Mouse (Mus musculus): Measurements from ENCODE around the gene Tmem130. TPM values are rescaled to one million over a fixed set of nuclear protein-coding genes. Genes with fewer than 3 reads are reported as not detected.
A peak's percentile ranks its signal among the peaks of the same experiment; 100 is the strongest.

Gene Tmem130
- polyA plus RNA-seq, 1 experiment from 2014 or later = 338 TPM

- DNase-seq (ENCODE audit: low spot score) = no peak
- WGBS = 81% methylated on average over 4 of the region's 4 CpGs
- no peaks in the 10 kb centered on the region for H3K27me3 ChIP-seq (ENCODE audit: control insufficient read depth, insufficient read depth, low read length)
- H3K4me1 ChIP-seq (replicated peaks; ENCODE audit: control insufficient read depth, insufficient read depth, low read length) = no peaks in the 10 kb centered on the region
- no peaks in the 10 kb centered on the region for H3K9me3 ChIP-seq (ENCODE audit: control insufficient read depth, low read length)
- H3K36me3 ChIP-seq (replicated peaks; ENCODE audit: control insufficient read depth, insufficient read depth) = no peaks in the 10 kb centered on the region
- no peak for ATAC-seq (ENCODE audit: low FRiP score)
- H3K4me3 ChIP-seq (replicated peaks; ENCODE audit: low read length) = no peak overlapping the region
- no peak overlapping the region for H3K9ac ChIP-seq
- no peak overlapping the region for H3K4me2 ChIP-seq (replicated peaks)
- H3K27ac ChIP-seq = no peak overlapping the region
Observed at GRCm38 (mm10) chr5:144720281-144720680, 41.3 kb downstream of the Tmem130 start.

- H3K9ac ChIP-seq = no peak overlapping the region
- H3K27me3 ChIP-seq (ENCODE audit: control insufficient read depth, insufficient read depth, low read length) = no peaks in the 10 kb centered on the region
- no peak for DNase-seq (ENCODE audit: low spot score)
- ATAC-seq (ENCODE audit: low FRiP score) = no peak
- WGBS = 62% methylated on average over 6 of the region's 6 CpGs
- H3K4me1 ChIP-seq (replicated peaks; ENCODE audit: control insufficient read depth, insufficient read depth, low read length) = no peaks in the 10 kb centered on the region
- no peak overlapping the region for H3K4me3 ChIP-seq (replicated peaks; ENCODE audit: low read length)
- H3K27ac ChIP-seq = no peak overlapping the region
- H3K36me3 ChIP-seq (replicated peaks; ENCODE audit: control insufficient read depth, insufficient read depth) = no peaks in the 10 kb centered on the region
- H3K9me3 ChIP-seq (ENCODE audit: control insufficient read depth, low read length) = no peaks in the 10 kb centered on the region
- H3K4me2 ChIP-seq (replicated peaks) = no peak overlapping the region
Observed at GRCm38 (mm10) chr5:144719781-144720180, 41.8 kb downstream of the Tmem130 start.

DNA sequence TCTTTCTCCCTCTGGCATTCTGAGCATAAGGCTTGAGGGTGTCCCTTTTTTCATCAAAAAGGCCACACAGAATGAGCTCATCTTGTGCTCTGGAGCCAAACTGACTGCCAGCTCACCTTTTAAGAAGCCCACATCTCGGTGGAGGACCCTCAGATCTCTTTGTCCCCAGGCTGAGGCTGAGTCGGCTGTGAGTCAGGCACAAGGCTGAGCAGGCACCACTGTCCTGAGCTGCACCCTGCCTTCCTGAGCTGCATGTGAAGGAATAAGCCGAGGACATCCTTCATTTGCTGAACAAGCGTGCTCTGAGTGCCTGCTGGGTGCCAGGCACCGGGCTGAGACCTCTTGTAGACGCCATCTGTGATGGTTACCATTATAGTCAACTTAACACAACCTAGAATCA is 44.4 kb downstream of the Tmem130 start:
- H3K9me3 ChIP-seq (ENCODE audit: control insufficient read depth, low read length) = no peaks in the 10 kb centered on the region
- ATAC-seq (ENCODE audit: low FRiP score) = no peak
- no peak overlapping the region for H3K27ac ChIP-seq
- H3K4me3 ChIP-seq (replicated peaks; ENCODE audit: low read length) = no peak overlapping the region
- H3K9ac ChIP-seq = no peak overlapping the region
- no peak for DNase-seq (ENCODE audit: low spot score)
- H3K27me3 ChIP-seq (ENCODE audit: control insufficient read depth, insufficient read depth, low read length) = no peaks in the 10 kb centered on the region
- no peaks in the 10 kb centered on the region for H3K36me3 ChIP-seq (replicated peaks; ENCODE audit: control insufficient read depth, insufficient read depth)
- no peaks in the 10 kb centered on the region for H3K4me1 ChIP-seq (replicated peaks; ENCODE audit: control insufficient read depth, insufficient read depth, low read length)
- no peak overlapping the region for H3K4me2 ChIP-seq (replicated peaks)
- WGBS = 72% methylated on average over 6 of the region's 6 CpGs

DNA sequence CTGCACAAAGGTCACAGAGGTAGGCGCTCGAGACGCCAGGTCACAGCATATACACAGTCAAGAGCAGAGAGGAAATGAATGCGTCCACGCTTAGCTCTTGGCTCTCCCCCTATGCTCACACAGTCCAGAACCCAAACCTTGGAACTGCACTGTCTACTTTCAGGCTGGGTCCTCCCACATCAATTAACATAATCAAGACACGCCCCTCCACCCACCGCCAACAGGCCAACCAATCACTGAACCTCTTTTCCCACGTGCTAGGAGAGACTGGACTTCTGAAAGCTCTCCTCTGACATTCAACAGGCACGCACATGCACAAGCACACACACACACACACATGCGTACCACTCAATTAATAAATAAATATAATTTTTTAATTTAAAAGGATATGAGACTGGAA is 48.2 kb downstream of the Tmem130 start:
- ATAC-seq (ENCODE audit: low FRiP score) = no peak

DNA sequence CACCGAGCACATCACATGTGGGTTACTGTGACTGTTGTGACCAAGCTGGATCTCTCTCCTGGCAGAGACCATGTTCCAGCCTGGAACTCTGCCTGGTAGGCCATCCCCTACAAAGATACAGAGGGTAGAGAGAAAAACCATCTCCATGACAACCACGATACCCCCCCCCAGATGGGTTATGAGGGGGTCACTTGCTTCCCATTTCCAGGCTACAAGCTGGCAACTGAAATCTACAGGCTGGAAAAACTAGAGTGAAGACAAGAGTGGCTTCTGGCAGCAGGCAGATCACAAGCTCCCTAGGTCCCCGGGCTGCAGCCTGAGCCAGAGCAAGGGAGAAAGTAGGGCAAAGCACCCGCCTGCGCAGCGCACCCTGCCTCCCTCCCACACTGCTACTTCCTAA is 54.0 kb downstream of the Tmem130 start:
- WGBS = 83% methylated on average over 6 of the region's 6 CpGs
- Histone ChIP-seq H3K27ac (no peak overlapping the region), H3K4me1 (replicated peaks; ENCODE audit: control insufficient read depth, insufficient read depth, low read length) (peaks cover 10% of the 10 kb centered on the region; the same call in 1 of the 2 replicates), H3K4me2 (replicated peaks) (no peak overlapping the region), H3K9ac (no peak overlapping the region), H3K4me3 (replicated peaks; ENCODE audit: low read length) (no peak overlapping the region), H3K9me3 (ENCODE audit: control insufficient read depth, low read length) (no peaks in the 10 kb centered on the region), H3K36me3 (replicated peaks; ENCODE audit: control insufficient read depth, insufficient read depth) (no peaks in the 10 kb centered on the region), H3K27me3 (ENCODE audit: control insufficient read depth, insufficient read depth, low read length) (no peaks in the 10 kb centered on the region)
- ATAC-seq (ENCODE audit: low FRiP score) (no peak; the same call in 1 of the 2 replicates), DNase-seq (ENCODE audit: low spot score) (no peak)

More for the DNA sequence above, 48.2 kb downstream of the Tmem130 start:
- H3K4me2 ChIP-seq (replicated peaks) = no peak overlapping the region
- WGBS = 89% methylated on average over 10 of the region's 10 CpGs
- no peaks in the 10 kb centered on the region for H3K4me1 ChIP-seq (replicated peaks; ENCODE audit: control insufficient read depth, insufficient read depth, low read length)
- no peak overlapping the region for H3K9ac ChIP-seq
- no peaks in the 10 kb centered on the region for H3K36me3 ChIP-seq (replicated peaks; ENCODE audit: control insufficient read depth, insufficient read depth)
- H3K9me3 ChIP-seq (ENCODE audit: control insufficient read depth, low read length) = no peaks in the 10 kb centered on the region
- H3K27me3 ChIP-seq (ENCODE audit: control insufficient read depth, insufficient read depth, low read length) = no peaks in the 10 kb centered on the region
- no peak overlapping the region for H3K4me3 ChIP-seq (replicated peaks; ENCODE audit: low read length)
- H3K27ac ChIP-seq = no peak overlapping the region
- no peak for DNase-seq (ENCODE audit: low spot score)

DNA sequence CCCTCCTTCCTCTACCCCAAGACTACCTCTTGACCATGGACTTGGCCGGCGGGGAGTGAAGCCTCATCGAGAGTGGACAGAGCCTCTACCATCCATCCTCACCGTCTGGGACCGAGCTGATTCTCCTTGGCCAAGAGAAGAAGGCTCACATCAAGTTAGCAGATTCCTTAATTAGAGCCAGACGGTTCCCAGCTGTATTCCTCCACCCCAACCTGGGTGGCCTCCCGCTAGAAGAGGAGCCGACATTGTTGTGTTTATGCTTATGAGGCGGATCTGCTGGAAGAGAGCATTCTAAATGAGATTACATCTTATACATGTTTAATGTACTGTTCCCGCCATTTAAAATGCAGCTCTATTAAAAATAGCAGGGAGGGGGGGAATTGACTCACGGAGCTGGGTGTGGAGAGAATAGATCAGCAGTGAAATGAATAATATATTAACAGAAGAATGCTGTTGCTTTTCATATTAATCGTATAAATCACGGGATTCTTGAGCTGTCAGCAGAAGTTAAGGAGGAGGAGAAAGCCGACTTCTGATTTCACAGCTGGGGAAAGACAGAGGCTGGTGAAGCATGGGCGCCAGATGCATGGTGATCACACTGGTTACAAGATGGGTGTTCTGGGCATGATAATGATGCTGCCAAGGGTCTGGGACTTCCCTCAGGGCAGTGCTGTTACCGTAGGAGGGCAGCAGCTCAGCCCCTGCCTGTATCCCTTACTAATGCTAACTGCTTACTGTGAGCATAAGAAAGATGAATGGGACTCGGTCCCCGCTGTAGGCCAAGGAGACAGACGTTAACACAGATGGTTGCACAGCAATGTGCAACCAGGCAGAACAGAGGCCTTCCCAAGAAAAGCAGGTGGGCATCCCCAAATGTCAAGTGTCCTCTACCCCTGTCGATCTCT is 57.9 kb downstream of the Tmem130 start:
- ATAC-seq (ENCODE audit: low FRiP score) = peak; percentile 77
- H3K4me1 ChIP-seq (replicated peaks; ENCODE audit: control insufficient read depth, insufficient read depth, low read length) = peaks cover 10% of the 10 kb centered on the region; the same call in 1 of the 2 replicates
- H3K4me2 ChIP-seq (replicated peaks) = 0 out of 2 replicates have a peak overlapping the region, but pooled peaks have one; percentile 11
- H3K4me3 ChIP-seq (replicated peaks; ENCODE audit: low read length) = no peak overlapping the region
- no peaks in the 10 kb centered on the region for H3K27me3 ChIP-seq (ENCODE audit: control insufficient read depth, insufficient read depth, low read length)
- DNase-seq (ENCODE audit: low spot score) = peak; percentile 42
- 0 out of 2 replicates have a peak, but pooled peaks cover 3% of the 10 kb centered on the region for H3K9me3 ChIP-seq (ENCODE audit: control insufficient read depth, low read length)
- 23% methylated on average over 20 of the region's 20 CpGs for WGBS
- no peak overlapping the region for H3K9ac ChIP-seq
- H3K36me3 ChIP-seq (replicated peaks; ENCODE audit: control insufficient read depth, insufficient read depth) = no peaks in the 10 kb centered on the region
- peak overlapping the region; percentile 68 for H3K27ac ChIP-seq

- no peak overlapping the region for H3K4me2 ChIP-seq (replicated peaks)
- ATAC-seq (ENCODE audit: low FRiP score) = peak; percentile 72
- 47% methylated on average over 8 of the region's 8 CpGs for WGBS
- H3K36me3 ChIP-seq (replicated peaks; ENCODE audit: control insufficient read depth, insufficient read depth) = no peaks in the 10 kb centered on the region
- 0 out of 2 replicates have a peak, but pooled peaks cover 3% of the 10 kb centered on the region for H3K9me3 ChIP-seq (ENCODE audit: control insufficient read depth, low read length)
- H3K4me3 ChIP-seq (replicated peaks; ENCODE audit: low read length) = no peak overlapping the region
- no peak overlapping the region for H3K9ac ChIP-seq
- peak; percentile 61 for DNase-seq (ENCODE audit: low spot score)
- no peaks in the 10 kb centered on the region for H3K27me3 ChIP-seq (ENCODE audit: control insufficient read depth, insufficient read depth, low read length)
- H3K27ac ChIP-seq = 0 out of 2 replicates have a peak overlapping the region, but pooled peaks have one; percentile 41
- H3K4me1 ChIP-seq (replicated peaks; ENCODE audit: control insufficient read depth, insufficient read depth, low read length) = peaks cover 19% of the 10 kb centered on the region
Observed at GRCm38 (mm10) chr5:144695289-144696060, 66.1 kb downstream of the Tmem130 start.

DNA sequence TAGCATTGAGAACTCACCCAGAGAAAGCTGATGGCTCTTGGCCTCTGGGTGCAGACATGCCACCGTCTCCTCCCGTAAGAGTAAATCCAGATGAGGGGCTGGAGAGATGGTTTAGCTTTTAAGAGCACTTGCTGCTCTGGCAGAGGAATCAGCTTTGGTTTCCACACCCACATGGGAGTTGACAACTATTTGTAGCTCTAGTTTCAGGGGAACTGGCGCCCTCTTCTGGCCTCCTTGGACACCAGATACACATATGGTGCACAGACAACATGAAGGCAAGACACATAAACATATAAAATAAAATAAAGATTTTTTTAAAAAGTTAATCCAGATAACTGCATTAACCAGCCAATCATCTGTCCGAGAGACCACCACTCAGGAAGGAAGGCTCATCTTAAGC is 67.5 kb downstream of the Tmem130 start:
- Histone ChIP-seq H3K27me3 (ENCODE audit: control insufficient read depth, insufficient read depth, low read length) (no peaks in the 10 kb centered on the region), H3K27ac (no peak overlapping the region), H3K4me2 (replicated peaks) (no peak overlapping the region), H3K4me3 (replicated peaks; ENCODE audit: low read length) (no peak overlapping the region), H3K4me1 (replicated peaks; ENCODE audit: control insufficient read depth, insufficient read depth, low read length) (peaks cover 19% of the 10 kb centered on the region), H3K9me3 (ENCODE audit: control insufficient read depth, low read length) (no peaks in the 10 kb centered on the region), H3K9ac (no peak overlapping the region), H3K36me3 (replicated peaks; ENCODE audit: control insufficient read depth, insufficient read depth) (no peaks in the 10 kb centered on the region)
- ATAC-seq (ENCODE audit: low FRiP score) (no peak), DNase-seq (ENCODE audit: low spot score) (no peak)
- 80% methylated on average over 4 of the region's 4 CpGs for WGBS

DNA sequence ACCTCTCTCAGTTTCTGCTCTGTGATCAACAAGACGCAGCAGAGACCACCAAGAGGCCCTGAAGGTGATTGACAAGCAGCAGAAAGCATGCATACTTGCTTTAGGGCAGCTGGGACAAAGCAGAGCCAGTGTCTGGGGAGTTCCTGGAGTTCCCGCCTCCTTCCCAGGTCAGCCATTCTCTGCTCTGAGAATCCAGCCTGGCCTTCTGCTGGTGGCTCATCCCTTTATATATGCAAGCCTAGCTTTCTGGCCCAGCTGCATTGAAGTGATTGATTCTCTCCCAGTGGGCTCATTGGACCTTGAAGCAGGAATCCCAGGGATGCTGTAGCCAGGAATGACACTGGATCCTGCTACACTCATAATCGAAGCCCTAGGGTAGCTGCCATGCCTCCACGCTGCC is 70.2 kb downstream of the Tmem130 start:
- WGBS = 17% methylated on average over 4 of the region's 4 CpGs
- H3K27me3 ChIP-seq (ENCODE audit: control insufficient read depth, insufficient read depth, low read length) = no peaks in the 10 kb centered on the region
- ATAC-seq (ENCODE audit: low FRiP score) = no peak
- H3K4me3 ChIP-seq (replicated peaks; ENCODE audit: low read length) = no peak overlapping the region
- no peak overlapping the region for H3K9ac ChIP-seq
- no peak overlapping the region for H3K27ac ChIP-seq
- no peak overlapping the region for H3K4me2 ChIP-seq (replicated peaks)
- H3K4me1 ChIP-seq (replicated peaks; ENCODE audit: control insufficient read depth, insufficient read depth, low read length) = peaks cover 29% of the 10 kb centered on the region
- DNase-seq (ENCODE audit: low spot score) = no peak
- H3K36me3 ChIP-seq (replicated peaks; ENCODE audit: control insufficient read depth, insufficient read depth) = no peaks in the 10 kb centered on the region
- no peaks in the 10 kb centered on the region for H3K9me3 ChIP-seq (ENCODE audit: control insufficient read depth, low read length)
